Mouse (Mus musculus) lung, postnatal 4 days (tissue): ENCODE data around the gene Prok1.

Experiments used
- DNase-seq, 2 experiments: peaks; one replicate each; pipeline ENCODE4 v3.0.0; 2021

Gene Prok1

DNA sequence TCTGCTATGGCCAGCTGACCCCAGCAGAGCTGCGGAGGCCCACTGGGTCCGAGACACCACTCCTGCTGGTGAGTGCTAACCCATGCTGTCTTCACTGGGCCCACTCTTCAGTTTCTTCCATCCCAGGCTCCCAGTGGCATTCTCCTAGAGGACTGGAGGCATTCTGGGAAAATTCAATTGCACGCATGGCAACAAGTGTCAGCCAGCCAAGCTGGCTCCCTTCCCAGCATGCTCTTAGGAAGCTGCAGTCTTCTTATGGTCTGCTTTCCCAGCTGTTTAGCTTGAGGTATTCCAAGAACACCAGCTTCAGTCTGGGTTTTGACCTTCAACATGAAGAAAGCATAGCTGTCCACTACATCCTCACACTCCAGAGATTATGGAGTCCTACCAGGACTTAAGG lies 56.3 kb downstream of the Prok1 start:
- peak; percentile 12 to 50 for DNase-seq
